In the genomic region with DNA sequence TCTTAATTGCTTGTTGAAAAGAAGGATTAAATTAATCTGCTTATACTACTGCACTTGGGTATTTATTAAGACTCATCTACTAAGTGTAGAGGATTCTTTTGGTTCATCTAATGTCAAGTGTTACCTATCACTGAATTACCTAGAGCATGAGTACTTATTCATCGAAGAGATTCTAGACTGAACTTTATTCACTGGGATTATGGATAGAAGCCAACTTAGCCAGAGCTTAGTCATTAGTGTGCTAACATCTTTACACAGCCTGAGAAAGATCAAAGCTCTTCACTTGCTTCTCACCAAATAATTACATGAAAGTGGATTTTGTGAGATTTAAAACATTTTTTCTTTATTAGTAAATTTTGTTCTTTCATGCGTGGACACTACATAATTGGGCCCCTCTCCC, we compare ENCODE assay signal across 25 mouse cellular contexts.
DNase-seq lines count a peak whose midpoint lies in the region; ATAC-seq and TF ChIP-seq lines count a peak whose summit lies in the region.
"Had no signal": no experiment of that assay in that cellular context is flagged by ENCODE, and none has a peak within 500 bp of the region (broad histone marks: within the 10 kb centered on the region; RNA-seq: fewer than 3 reads in every experiment).

No protein-coding gene starts in this region.

- H3K4me2 ChIP-seq in forebrain, embryonic 11.5 days (ENCODE audit: low read depth, low read length, severe bottlenecking) = no peak overlapping the region
- H3K4me2 ChIP-seq in forebrain, embryonic 13.5 days = no peak overlapping the region
- H3K4me2 ChIP-seq in forebrain, postnatal 0 days (ENCODE audit: low read depth) = no peak overlapping the region
- H3K4me2 ChIP-seq: embryonic facial prominence, embryonic 13.5 days; embryonic facial prominence, embryonic 15.5 days had no signal

- WGBS in forebrain, embryonic 11.5 days = 63% methylated on average over 2 of the region's 2 CpGs
- 81% methylated on average over 2 of the region's 2 CpGs for WGBS in forebrain, embryonic 10.5 days
- WGBS in forebrain, embryonic 13.5 days = 45% methylated on average over 2 of the region's 2 CpGs
- 42% methylated on average over 2 of the region's 2 CpGs for WGBS in forebrain, postnatal 0 days
- WGBS in liver, adult 2 months = 86% methylated on average over 2 of the region's 2 CpGs

- no peaks in the 10 kb centered on the region for H3K36me3 ChIP-seq in forebrain, embryonic 11.5 days (ENCODE audit: control insufficient read depth, insufficient read depth, low read length)
- H3K36me3 ChIP-seq in forebrain, embryonic 10.5 days (replicated peaks) = no peaks in the 10 kb centered on the region
- no peaks in the 10 kb centered on the region for H3K36me3 ChIP-seq in forebrain, embryonic 13.5 days (ENCODE audit: poor library complexity, severe bottlenecking)
- H3K36me3 ChIP-seq in forebrain, postnatal 0 days (ENCODE audit: insufficient read depth) = no peaks in the 10 kb centered on the region
- H3K36me3 ChIP-seq in liver, adult 2 months (ENCODE audit: control insufficient read depth, insufficient read depth, low read length) = no peaks in the 10 kb centered on the region
- H3K36me3 ChIP-seq: embryonic facial prominence, embryonic 13.5 days; embryonic facial prominence, embryonic 15.5 days; G1E had no signal

- TF ChIP-seq CTCF in forebrain, postnatal 0 days (IDR thresholded peaks at IDR 0.05; ENCODE audit: low read depth) = no peak
- no peak for TF ChIP-seq CTCF in liver, adult 2 months (IDR thresholded peaks at IDR 0.05; ENCODE audit: low read depth, low read length)

- peak; percentile 61 for ATAC-seq in forebrain, embryonic 11.5 days (replicated peaks; ENCODE audit: low FRiP score)
- ATAC-seq in forebrain, embryonic 13.5 days = peak; percentile 21; the same call in 1 of the 2 replicates
- ATAC-seq in forebrain, postnatal 0 days = no peak
- ATAC-seq: CD4-positive, CD25-positive, alpha-beta regulatory T cell, adult 4 months had no signal

- H3K4me3 ChIP-seq in forebrain, embryonic 11.5 days (ENCODE audit: low read depth, low read length) = no peak overlapping the region
- H3K4me3 ChIP-seq in forebrain, embryonic 10.5 days = no peak overlapping the region
- H3K4me3 ChIP-seq in forebrain, embryonic 13.5 days = no peak overlapping the region
- no peak overlapping the region for H3K4me3 ChIP-seq in forebrain, postnatal 0 days (ENCODE audit: low read depth, low read length)
- no peak overlapping the region for H3K4me3 ChIP-seq in liver, adult 2 months (ENCODE audit: insufficient read depth, low read depth, low read length)
- H3K4me3 ChIP-seq: embryonic facial prominence, embryonic 13.5 days; embryonic facial prominence, embryonic 15.5 days; erythroblast, embryonic 14.5 days had no signal

- no peaks in the 10 kb centered on the region for H3K9me3 ChIP-seq in forebrain, embryonic 11.5 days (ENCODE audit: control insufficient read depth, low read length)
- no peaks in the 10 kb centered on the region for H3K9me3 ChIP-seq in forebrain, embryonic 10.5 days
- H3K9me3 ChIP-seq in forebrain, embryonic 13.5 days (replicated peaks) = no peaks in the 10 kb centered on the region
- no peaks in the 10 kb centered on the region for H3K9me3 ChIP-seq in forebrain, postnatal 0 days (ENCODE audit: low read length)
- H3K9me3 ChIP-seq: embryonic facial prominence, embryonic 13.5 days; embryonic facial prominence, embryonic 15.5 days; G1E had no signal

- H3K79me2 ChIP-seq in liver, adult 2 months (ENCODE audit: control insufficient read depth, insufficient read depth, low read length) = no peaks in the 10 kb centered on the region

- H3K9ac ChIP-seq in forebrain, embryonic 11.5 days (ENCODE audit: low read length) = no peak overlapping the region
- H3K9ac ChIP-seq in forebrain, embryonic 13.5 days = no peak overlapping the region
- no peak overlapping the region for H3K9ac ChIP-seq in forebrain, postnatal 0 days
- no peak overlapping the region for H3K9ac ChIP-seq in liver, adult 2 months (ENCODE audit: low read depth, low read length)
- H3K9ac ChIP-seq: embryonic facial prominence, embryonic 13.5 days; embryonic facial prominence, embryonic 15.5 days had no signal

- DNase-seq in forebrain, embryonic 11.5 days (ENCODE audit: low spot score) = no peak
- DNase-seq in forebrain, embryonic 10.5 days (ENCODE audit: extremely low spot score, low spot score) = no peak
- DNase-seq in forebrain, postnatal 0 days = no peak
- peak; percentile 0 for DNase-seq in liver, adult 2 months (ENCODE audit: extremely low read depth, low read depth, low spot score)
- DNase-seq in liver = no peak
- peak; percentile 43 for DNase-seq in Muller cell, postnatal 12 days (ENCODE audit: inconsistent ontology term)
- no peak for DNase-seq in adrenal gland, postnatal 14 days
- DNase-seq: adrenal gland, adult 2 months; adrenal gland, postnatal 10 days; adrenal gland, postnatal 36 days; B cell, adult 2 months; cerebellum, adult 11 months; cerebellum, adult 18-20 months; cerebellum, adult 8-10 months; cerebellum, adult 9-11 months; cerebellum, postnatal 14 days; cerebellum, postnatal 36 days; embryo, embryonic 11 days had no signal

- H3K27ac ChIP-seq in forebrain, embryonic 11.5 days (ENCODE audit: low read depth, low read length) = no peak overlapping the region
- no peak overlapping the region for H3K27ac ChIP-seq in forebrain, embryonic 10.5 days
- no peak overlapping the region for H3K27ac ChIP-seq in forebrain, embryonic 13.5 days
- H3K27ac ChIP-seq in forebrain, postnatal 0 days (ENCODE audit: low read depth, low read length) = no peak overlapping the region
- H3K27ac ChIP-seq in liver, adult 2 months (replicated peaks; ENCODE audit: insufficient read depth, low read depth, low read length) = no peak overlapping the region
- H3K27ac ChIP-seq: embryonic facial prominence, embryonic 13.5 days; embryonic facial prominence, embryonic 15.5 days had no signal

- no peaks in the 10 kb centered on the region for H3K4me1 ChIP-seq in forebrain, embryonic 11.5 days (replicated peaks; ENCODE audit: control insufficient read depth, insufficient read depth, low read length)
- H3K4me1 ChIP-seq in forebrain, embryonic 10.5 days = peaks cover 7% of the 10 kb centered on the region; the same call in 1 of the 2 replicates
- no peaks in the 10 kb centered on the region for H3K4me1 ChIP-seq in forebrain, embryonic 13.5 days
- no peaks in the 10 kb centered on the region for H3K4me1 ChIP-seq in forebrain, postnatal 0 days (ENCODE audit: insufficient read depth)
- no peaks in the 10 kb centered on the region for H3K4me1 ChIP-seq in liver, adult 2 months (ENCODE audit: control insufficient read depth, insufficient read depth, low read length)
- H3K4me1 ChIP-seq: embryonic facial prominence, embryonic 13.5 days; embryonic facial prominence, embryonic 15.5 days had no signal

- H3K27me3 ChIP-seq in forebrain, embryonic 11.5 days (ENCODE audit: control insufficient read depth, insufficient read depth, low read length) = no peaks in the 10 kb centered on the region
- H3K27me3 ChIP-seq in forebrain, embryonic 10.5 days (ENCODE audit: poor library complexity, severe bottlenecking) = no peaks in the 10 kb centered on the region
- no peaks in the 10 kb centered on the region for H3K27me3 ChIP-seq in forebrain, embryonic 13.5 days
- H3K27me3 ChIP-seq in forebrain, postnatal 0 days (ENCODE audit: insufficient read depth, low read length) = no peaks in the 10 kb centered on the region
- no peaks in the 10 kb centered on the region for H3K27me3 ChIP-seq in liver, adult 2 months (ENCODE audit: control insufficient read depth, insufficient read depth, low read length)
- H3K27me3 ChIP-seq: CH12.LX; embryonic facial prominence, embryonic 13.5 days; embryonic facial prominence, embryonic 15.5 days had no signal

- no peak for TF ChIP-seq POLR2A in liver, adult 2 months (IDR thresholded peaks at IDR 0.05; ENCODE audit: extremely low read depth, insufficient read depth, low read length)

Comparison
In these comparisons a context has a peak if more than half of its experiments do, and no peak if none do; other contexts are left out.
1. DNase-seq: peak in liver, adult 2 months (single experiment) and Muller cell, postnatal 12 days (single experiment); none in forebrain, embryonic 11.5 days (single experiment), forebrain, embryonic 10.5 days (single experiment), forebrain, postnatal 0 days (single experiment), liver (single experiment) and adrenal gland, postnatal 14 days (single experiment).